ENCODE assay signal across 8 mouse cellular contexts in the genomic region with DNA sequence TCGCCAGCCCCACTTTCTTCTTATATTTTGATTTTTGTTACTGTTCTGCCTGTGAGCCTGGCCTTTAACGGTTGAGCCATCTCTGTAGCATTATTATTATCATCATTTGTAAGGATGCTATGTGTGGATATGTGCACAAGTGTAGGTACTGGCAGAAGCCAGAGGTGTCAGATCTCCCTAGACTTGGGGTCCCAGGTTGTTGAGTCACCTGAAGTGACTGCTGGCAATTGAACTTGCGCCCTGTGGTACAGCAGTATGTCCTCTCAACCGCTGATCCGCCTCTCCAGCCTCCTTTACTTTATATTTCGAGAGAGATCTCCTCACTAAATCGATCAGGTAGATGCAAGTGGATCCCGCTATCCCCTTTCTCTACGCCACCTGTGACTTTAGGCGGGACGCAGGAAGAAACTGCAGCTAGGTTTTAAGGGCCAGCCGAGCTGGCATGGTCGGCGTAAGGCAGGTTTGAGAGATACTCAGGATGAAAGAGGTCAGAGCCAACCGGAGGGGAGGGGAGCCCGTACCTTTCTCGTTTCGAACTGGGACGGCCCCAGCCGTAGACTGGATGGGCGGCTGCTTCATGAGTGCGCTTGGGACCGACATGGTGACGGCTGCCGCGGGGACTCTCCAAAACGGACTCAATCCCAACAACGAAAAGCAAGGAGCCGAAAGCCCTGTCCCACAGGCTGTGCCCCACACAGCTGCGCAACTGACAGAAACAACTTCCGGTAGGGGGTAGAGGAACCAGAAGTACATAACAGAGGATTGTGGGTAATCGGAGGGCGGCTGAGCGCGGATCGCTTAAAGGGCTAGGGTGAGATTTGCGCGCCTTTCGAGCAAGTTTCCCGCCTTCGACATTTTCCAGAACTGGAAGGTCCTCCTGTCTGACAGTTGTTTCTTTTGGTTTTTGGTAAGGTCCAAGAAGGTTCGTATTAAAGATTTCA. TPM values are rescaled to one million over a fixed set of nuclear protein-coding genes. Genes with fewer than 3 reads are reported as not detected.
DNase-seq lines count a peak whose midpoint lies in the region; ATAC-seq and TF ChIP-seq lines count a peak whose summit lies in the region.
"Not testable (repeated sequence)": the region's sequence is repeated elsewhere in the genome, so short reads cannot be mapped to it uniquely, and the experiment has no call there.

A gene (minus strand): TSS at position 724 of the 941 bp plus-strand sequence.
A gene (plus strand): TSS at position 782 of the 941 bp plus-strand sequence.

- H3K4me3 ChIP-seq in E14TG2a.4 (replicated peaks; ENCODE audit: low read length) = peak within 1 kb of the TSS; percentile 88
- H3K4me3 ChIP-seq in forebrain, embryonic 12.5 days (replicated peaks) = peak within 1 kb of the TSS; percentile 58
- peak within 1 kb of the TSS; percentile 61 for H3K4me3 ChIP-seq in liver, postnatal 0 days (ENCODE audit: low read depth, low read length)
- peak within 1 kb of the TSS; percentile 49 for H3K4me3 ChIP-seq in neural tube, embryonic 14.5 days (ENCODE audit: low read depth, low read length)

- H3K9ac ChIP-seq in forebrain, embryonic 12.5 days = peak within 1 kb of the TSS; percentile 64
- peak within 1 kb of the TSS; percentile 78 for H3K9ac ChIP-seq in liver, postnatal 0 days (replicated peaks)
- peak within 1 kb of the TSS; percentile 50 for H3K9ac ChIP-seq in neural tube, embryonic 14.5 days (replicated peaks; ENCODE audit: low read depth, low read length)

- H3K27me3 ChIP-seq in E14TG2a.4 (ENCODE audit: insufficient read depth, low read length); forebrain, embryonic 12.5 days; liver, postnatal 0 days (ENCODE audit: insufficient read depth, low read length); neural tube, embryonic 14.5 days (ENCODE audit: control insufficient read depth, insufficient read depth, low read length): not testable (repeated sequence)

- peaks cover 20% of the 10 kb centered on the region for H3K36me3 ChIP-seq in E14TG2a.4 (ENCODE audit: insufficient read depth, low read length)
- H3K36me3 ChIP-seq in forebrain, embryonic 12.5 days (replicated peaks); liver, postnatal 0 days (replicated peaks; ENCODE audit: insufficient read depth, low read length); neural tube, embryonic 14.5 days (ENCODE audit: control insufficient read depth, insufficient read depth, low read length): not testable (repeated sequence)

- peak within 1 kb of the TSS; percentile 64 for H3K4me2 ChIP-seq in forebrain, embryonic 12.5 days
- H3K4me2 ChIP-seq in liver, postnatal 0 days (ENCODE audit: low read depth, low read length) = peak within 1 kb of the TSS; percentile 68
- H3K4me2 ChIP-seq in neural tube, embryonic 14.5 days (ENCODE audit: low read depth, low read length) = peak within 1 kb of the TSS; percentile 58

- intact Hi-C loops in heart, postnatal 10 days (cut with DNase I) = loop anchor here (5.0 kb wide), 1 partner anchor 34 kb away; a partner anchor contains a TSS

- ATAC-seq in forebrain, embryonic 12.5 days (ENCODE audit: low FRiP score) = peak; percentile 93
- peak; percentile 96 for ATAC-seq in liver, postnatal 0 days
- ATAC-seq in neural tube, embryonic 14.5 days (ENCODE audit: low read depth) = peak; percentile 94

- DNase-seq in c-Kit-positive CD71-positive TER-119-positive erythroid progenitor cells, embryonic 14.5 days (ENCODE audit: low spot score) = peak; percentile 91
- peak; percentile 88 to 89 for DNase-seq in heart, postnatal 10 days
- peak; percentile 78 for DNase-seq in large intestine, adult 2 months (ENCODE audit: low read depth, low spot score)
- DNase-seq in liver, postnatal 0 days = peak; percentile 88
- peak; percentile 80 for DNase-seq in testis, postnatal 10 days (ENCODE audit: low spot score)

- peaks cover 46% of the 10 kb centered on the region for H3K4me1 ChIP-seq in E14TG2a.4 (replicated peaks; ENCODE audit: low read depth, low read length)
- peaks cover 21% of the 10 kb centered on the region for H3K4me1 ChIP-seq in forebrain, embryonic 12.5 days
- H3K4me1 ChIP-seq in liver, postnatal 0 days (ENCODE audit: insufficient read depth) = not testable (repeated sequence)
- peaks cover 13% of the 10 kb centered on the region; the same call in 1 of the 2 replicates for H3K4me1 ChIP-seq in neural tube, embryonic 14.5 days (ENCODE audit: control insufficient read depth, insufficient read depth, low read length)

- not testable (repeated sequence) for TF ChIP-seq CTCF in E14TG2a.4 (conservative IDR thresholded peaks at IDR 0.05; ENCODE audit: low read length); liver, postnatal 0 days (IDR thresholded peaks at IDR 0.05; ENCODE audit: low read depth)

- WGBS in forebrain, embryonic 12.5 days = 4% methylated on average over 40 of the region's 42 CpGs
- 3% methylated on average over 42 of the region's 42 CpGs for WGBS in large intestine, adult 2 months
- 3% methylated on average over 37 of the region's 42 CpGs for WGBS in liver, postnatal 0 days (ENCODE audit: insufficient replicate concordance)
- 3% methylated on average over 38 of the region's 42 CpGs for WGBS in neural tube, embryonic 14.5 days

- H3K9me3 ChIP-seq in E14TG2a.4 (ENCODE audit: low read length); forebrain, embryonic 12.5 days; liver, postnatal 0 days (ENCODE audit: low read length); neural tube, embryonic 14.5 days (ENCODE audit: control insufficient read depth, low read length): not testable (repeated sequence)

- TF ChIP-seq EP300 in liver, postnatal 0 days (IDR thresholded peaks at IDR 0.05; ENCODE audit: low read depth) = peak; percentile 58; the same call in 1 of the 2 replicates

- peak within 1 kb of the TSS; percentile 66; the same call in 1 of the 2 replicates for H3K27ac ChIP-seq in forebrain, embryonic 12.5 days
- H3K27ac ChIP-seq in liver, postnatal 0 days (ENCODE audit: low read depth) = peak within 1 kb of the TSS; percentile 93
- H3K27ac ChIP-seq in neural tube, embryonic 14.5 days (ENCODE audit: low read depth, low read length) = not testable (repeated sequence)

RNA-seq across cellular contexts. Expression of the first gene that starts in this region (rescaled TPM):
- 30.2 and 34.6 TPM in 2 replicates for polyA plus RNA-seq in forebrain, embryonic 12.5 days (2016; fragmentation: Nextera tagmentation; extraction: Ambion mirVana)
- 10 to 100 TPM; 27.2 to 28.1 TPM for total RNA-seq in heart, postnatal 10 days (2021)
- polyA plus RNA-seq in large intestine, adult 2 months (2012; rRNA removed) = 2.9 TPM in 2 replicates
- polyA plus RNA-seq in liver, postnatal 0 days (2015; fragmentation: Nextera tagmentation; extraction: Ambion mirVana) = 7.8 and 8.2 TPM in 2 replicates
- 28.3 and 33.0 TPM in 2 replicates for polyA plus RNA-seq in neural tube, embryonic 14.5 days (2014; fragmentation: Nextera tagmentation; extraction: Ambion mirVana)

RNA-seq across cellular contexts. Expression of the second gene that starts in this region (rescaled TPM):
- 15.5 and 15.7 TPM in 2 replicates for polyA plus RNA-seq in forebrain, embryonic 12.5 days (2016; fragmentation: Nextera tagmentation; extraction: Ambion mirVana)
- 1 to 10 TPM; 6.2 to 8.3 TPM for total RNA-seq in heart, postnatal 10 days (2021)
- polyA plus RNA-seq in large intestine, adult 2 months (2012; rRNA removed) = 3.7 and 4.9 TPM in 2 replicates
- polyA plus RNA-seq in liver, postnatal 0 days (2015; fragmentation: Nextera tagmentation; extraction: Ambion mirVana) = 4.2 and 5.0 TPM in 2 replicates
- polyA plus RNA-seq in neural tube, embryonic 14.5 days (2014; fragmentation: Nextera tagmentation; extraction: Ambion mirVana) = 4.0 and 4.2 TPM in 2 replicates
